Mouse (Mus musculus) CH12.LX (cell line): ENCODE data around the gene Cpne5. TPM values are rescaled to one million over a fixed set of nuclear protein-coding genes. Genes with fewer than 3 reads are reported as not detected.

Experiments
- DNase-seq: peaks from one replicate; pipeline ENCODE4 v3.0.0-alpha.2; 2013; ENCODE audit errors: extremely low read depth
- H3K27ac ChIP-seq: 2 replicates; pipeline ENCODE4 v1.5.1; 2012; ENCODE audit warnings: low read depth, mild to moderate bottlenecking, control low read depth, moderate library complexity; ENCODE audit not compliant: insufficient read depth
- H3K27me3 ChIP-seq: replicated peaks from 2 replicates; pipeline ENCODE3; 2012; ENCODE audit warnings: inconsistent platforms
- H3K36me3 ChIP-seq, 2 experiments: replicated peaks in 1 of 2; 2 replicates each; pipeline versions ENCODE3 to v1.6.1; 2012; ENCODE audit warnings: inconsistent platforms in 1 of 2, low read length in 1 of 2, mild to moderate bottlenecking in 1 of 2, mixed read lengths in 1 of 2, moderate library complexity in 1 of 2; ENCODE audit not compliant: control insufficient read depth in 1 of 2, insufficient read depth in 1 of 2
- H3K4me1 ChIP-seq, 2 experiments: 2 replicates each; pipeline ENCODE4 v1.6.1; 2012; ENCODE audit warnings: inconsistent platforms in 1 of 2, moderate library complexity in 1 of 2; ENCODE audit not compliant: insufficient read depth in 2 of 2, control insufficient read depth in 1 of 2
- H3K4me2 ChIP-seq: 2 replicates; pipeline ENCODE4 v1.6.1; 2012; ENCODE audit warnings: low read depth, mild to moderate bottlenecking, control low read depth; ENCODE audit not compliant: poor library complexity, insufficient read depth, severe bottlenecking
- H3K4me3 ChIP-seq, 3 experiments: fragments of 150-350 bp in 1 of 3; sonication (generic) in 1 of 3; replicated peaks in 1 of 3; 2 replicates each; pipeline versions ENCODE3 to v1.5.1; 2011 to 2012; ENCODE audit warnings: low read depth in 2 of 3, low read length in 2 of 3, mild to moderate bottlenecking in 2 of 3, moderate library complexity in 2 of 3, control low read depth in 1 of 3, improper control_type of control experiment in 1 of 3, inconsistent platforms in 1 of 3, mixed read lengths in 1 of 3; ENCODE audit not compliant: poor library complexity in 1 of 3
- H3K79me2 ChIP-seq: replicated peaks from 2 replicates; pipeline ENCODE4 v1.6.1; 2012; ENCODE audit warnings: mild to moderate bottlenecking, moderate library complexity; ENCODE audit not compliant: control insufficient read depth, poor library complexity, insufficient read depth, severe bottlenecking; ENCODE audit errors: extremely low read depth
- H3K9ac ChIP-seq: 2 replicates; pipeline ENCODE4 v1.6.1; 2012; ENCODE audit warnings: low read depth, mild to moderate bottlenecking, control low read depth, moderate library complexity; ENCODE audit not compliant: insufficient read depth
- H3K9me3 ChIP-seq: replicated peaks from 2 replicates; pipeline ENCODE3; 2012; ENCODE audit warnings: low read length, inconsistent platforms, mixed read lengths
- CHD1 ChIP-seq: IDR thresholded peaks from 2 replicates; pipeline ENCODE4 v1.6.1; 2012; ENCODE audit warnings: low read depth, low read length, improper control_type of control experiment, inconsistent platforms
- CHD2 ChIP-seq: IDR thresholded peaks from 2 replicates; pipeline ENCODE4 v1.6.1; 2011; ENCODE audit warnings: low read length, improper control_type of control experiment
- CTCF ChIP-seq, 2 experiments: IDR thresholded peaks in 1 of 2; conservative IDR thresholded peaks in 1 of 2; 2 replicates each; pipeline ENCODE4 v1.5.1; 2011 to 2012; ENCODE audit warnings: low read depth in 2 of 2, low read length in 2 of 2, improper control_type of control experiment in 1 of 2, inconsistent platforms in 1 of 2, mild to moderate bottlenecking in 1 of 2, moderate library complexity in 1 of 2
- ELF1 ChIP-seq: IDR thresholded peaks from 2 replicates; pipeline ENCODE4 v1.6.1; 2014; ENCODE audit warnings: low read depth, mild to moderate bottlenecking, inconsistent platforms, low read length, improper control_type of control experiment
- EP300 ChIP-seq: IDR thresholded peaks from 2 replicates; pipeline ENCODE4 v1.6.1; 2011; ENCODE audit warnings: low read length, improper control_type of control experiment
- ETS1 ChIP-seq: conservative IDR thresholded peaks from 2 replicates; pipeline ENCODE4 v1.6.1; 2012; ENCODE audit warnings: low read depth, mild to moderate bottlenecking, inconsistent platforms, low read length, improper control_type of control experiment, moderate library complexity
- HCFC1 ChIP-seq: IDR thresholded peaks from 2 replicates; pipeline ENCODE4 v1.6.1; 2012; ENCODE audit warnings: low read depth, mild to moderate bottlenecking, inconsistent platforms, low read length, improper control_type of control experiment
- IRF4 ChIP-seq: IDR thresholded peaks from 2 replicates; pipeline ENCODE4 v1.6.1; 2014; ENCODE audit warnings: low read depth, mild to moderate bottlenecking, inconsistent platforms, low read length, improper control_type of control experiment
- JUN ChIP-seq: IDR thresholded peaks from 2 replicates; pipeline ENCODE4 v1.6.1; 2011; ENCODE audit warnings: low read depth, mild to moderate bottlenecking, low read length, improper control_type of control experiment, moderate library complexity; ENCODE audit not compliant: insufficient read depth
- JUND ChIP-seq: conservative IDR thresholded peaks from 2 replicates; pipeline ENCODE4 v1.6.1; 2011; ENCODE audit warnings: low read depth, low read length, improper control_type of control experiment
- KAT2A ChIP-seq: IDR thresholded peaks from 2 replicates; pipeline ENCODE4 v1.6.1; 2012; ENCODE audit warnings: low read length, improper control_type of control experiment, inconsistent platforms; ENCODE audit not compliant: insufficient replicate concordance
- MAX ChIP-seq: IDR thresholded peaks from 2 replicates; pipeline ENCODE4 v1.6.1; 2011; ENCODE audit warnings: low read length, improper control_type of control experiment
- MEF2A ChIP-seq: IDR thresholded peaks from 2 replicates; pipeline ENCODE4 v1.6.1; 2014; ENCODE audit warnings: low read depth, mild to moderate bottlenecking, inconsistent platforms, low read length, improper control_type of control experiment, borderline replicate concordance
- NELFE ChIP-seq: IDR thresholded peaks from 2 replicates; pipeline ENCODE4 v1.6.1; 2011; ENCODE audit warnings: low read depth, low read length, improper control_type of control experiment
- PAX5 ChIP-seq: IDR thresholded peaks from 2 replicates; pipeline ENCODE4 v1.6.1; 2012; ENCODE audit warnings: low read length, inconsistent platforms, mixed read lengths
- POLR2AphosphoS2 ChIP-seq: IDR thresholded peaks from 2 replicates; pipeline ENCODE4 v1.6.1; 2011; ENCODE audit warnings: low read depth, low read length, improper control_type of control experiment
- RAD21 ChIP-seq: IDR thresholded peaks from 2 replicates; pipeline ENCODE4 v1.6.1; 2011; ENCODE audit warnings: low read depth, mild to moderate bottlenecking, low read length, improper control_type of control experiment, moderate library complexity
- RCOR1 ChIP-seq: conservative IDR thresholded peaks from 2 replicates; pipeline ENCODE4 v1.6.1; 2012; ENCODE audit warnings: low read depth, mild to moderate bottlenecking, inconsistent platforms, low read length, improper control_type of control experiment
- SMC3 ChIP-seq: IDR thresholded peaks from 2 replicates; pipeline ENCODE4 v1.6.1; 2011; ENCODE audit warnings: low read depth, low read length, improper control_type of control experiment
- TBP ChIP-seq: conservative IDR thresholded peaks from 2 replicates; pipeline ENCODE4 v1.6.1; 2011; ENCODE audit warnings: low read depth, low read length, improper control_type of control experiment
- UBTF ChIP-seq: IDR thresholded peaks from 2 replicates; pipeline ENCODE4 v1.6.1; 2012; ENCODE audit warnings: low read depth, mild to moderate bottlenecking, inconsistent platforms, low read length, improper control_type of control experiment, moderate library complexity
- USF1 ChIP-seq: IDR thresholded peaks from 2 replicates; pipeline ENCODE4 v1.6.1; 2014; ENCODE audit warnings: low read depth, mild to moderate bottlenecking, inconsistent platforms, low read length, improper control_type of control experiment
- ZC3H11A ChIP-seq: IDR thresholded peaks from 2 replicates; pipeline ENCODE4 v1.6.1; 2012; ENCODE audit warnings: low read depth, mild to moderate bottlenecking, inconsistent platforms, low read length, improper control_type of control experiment
- ZKSCAN1 ChIP-seq: IDR thresholded peaks from 2 replicates; pipeline ENCODE4 v1.6.1; 2012; ENCODE audit warnings: low read depth, inconsistent platforms, low read length, improper control_type of control experiment, borderline replicate concordance
- ZMIZ1 ChIP-seq: IDR thresholded peaks from 2 replicates; pipeline ENCODE4 v1.6.1; 2012; ENCODE audit warnings: low read depth, mild to moderate bottlenecking, inconsistent platforms, low read length, improper control_type of control experiment
- ZNF384 ChIP-seq: IDR thresholded peaks from 2 replicates; pipeline ENCODE4 v1.6.1; 2012; ENCODE audit warnings: low read depth, low read length, improper control_type of control experiment, inconsistent platforms
- dilution Hi-C: fragments of 300-500 bp; cut with MboI; formaldehyde crosslinking; loops from 2 replicates; pipeline ENCODE4 v1.14.3; 2020; ENCODE audit warnings: low sequenced_read_pairs; ENCODE audit not compliant: extremely low pct_unique_long_range_greater_than_20kb, extremely low pct_ligation_motif_present
- in situ Hi-C: fragments of 300-500 bp; cut with MboI; formaldehyde crosslinking; loops from 3 replicates; pipeline ENCODE4 v1.14.3; 2019; ENCODE audit warnings: low sequenced_read_pairs, low pct_ligation_motif_present, low pct_unique_long_range_greater_than_20kb, mixed read lengths
- polyA plus RNA-seq: library from polyadenylated mRNA; unstranded; fragments of >175 nt; gene quantifications from 2 replicates; pipeline ENCODE4 v1.2.1, GENCODE M21; 2012; ENCODE audit warnings: low read depth; ENCODE audit not compliant: insufficient read length
- total RNA-seq, 2 experiments: library from RNA; depleted of rRNA; stranded (reverse); fragments of 300-350 nt in 1 of 2; fragments of >200 nt in 1 of 2; gene quantifications; 2 replicates each; pipeline ENCODE4 v1.2.3; 2012 to 2014

Gene Cpne5
- total and polyA plus RNA-seq, 3 experiments: 0.68 to 1.9 (median 1.3) TPM

GRCm38 (mm10) chr17:29231109-29231508, 6.9 kb downstream of the Cpne5 start:
- Histone ChIP-seq H3K79me2 (no peaks in the 10 kb centered on the region), H3K9me3 (no peaks in the 10 kb centered on the region), H3K36me3 (no peaks in the 10 kb centered on the region), H3K27ac (no peak overlapping the region), H3K27me3 (peaks cover 15% of the 10 kb centered on the region), H3K4me1 (peaks cover 0 to 3% of the 10 kb centered on the region in 2 experiments; a peak in 1 of 4 replicates), H3K4me2 (no peak overlapping the region), H3K4me3 (no peak overlapping the region), H3K9ac (no peak overlapping the region)
- in situ Hi-C loops (no loop called here), dilution Hi-C loops (no loop called here)
- no peak for TF ChIP-seq EP300
- no peak for TF ChIP-seq IRF4
- no peak for TF ChIP-seq ZKSCAN1
- TF ChIP-seq TBP: no peak
- TF ChIP-seq ZMIZ1: no peak
- no peak for TF ChIP-seq JUND
- no peak for TF ChIP-seq PAX5
- TF ChIP-seq CHD2: no peak
- TF ChIP-seq ZNF384: no peak
- TF ChIP-seq SMC3: no peak
- TF ChIP-seq NELFE: no peak
- TF ChIP-seq KAT2A: no peak
- TF ChIP-seq ETS1: no peak
- TF ChIP-seq RCOR1: no peak
- TF ChIP-seq CHD1: no peak
- TF ChIP-seq ZC3H11A: no peak
- DNase-seq: no peak

GRCm38 (mm10) chr17:29220631-29221030, 17.3 kb downstream of the Cpne5 start:
- no peak overlapping the region for H3K9ac ChIP-seq
- peaks cover 7% of the 10 kb centered on the region for H3K27me3 ChIP-seq
- H3K79me2 ChIP-seq: no peaks in the 10 kb centered on the region
- H3K4me3 ChIP-seq: no peak overlapping the region
- no peak overlapping the region for H3K4me2 ChIP-seq
- in situ Hi-C loops (no loop called here), dilution Hi-C loops (no loop called here)
- TF ChIP-seq NELFE (no peak), HCFC1 (no peak), CTCF (conservative IDR thresholded peaks at IDR 0.05 in 1 of 2, IDR thresholded peaks at IDR 0.05 in 1 of 2; ENCODE audit: low read depth in 2 of 2, low read length in 2 of 2) (no peak), JUN (no peak), ELF1 (no peak), MEF2A (no peak), RAD21 (no peak), ZKSCAN1 (no peak), EP300 (no peak), MAX (no peak), USF1 (no peak), UBTF (no peak), PAX5 (no peak), POLR2AphosphoS2 (no peak), ZC3H11A (no peak)
- no peak for DNase-seq
- no peak overlapping the region for H3K27ac ChIP-seq
- H3K36me3 ChIP-seq: no peaks in the 10 kb centered on the region
- peaks cover 3 to 21% of the 10 kb centered on the region in 2 experiments; a peak in 2 of 4 replicates for H3K4me1 ChIP-seq
- no peaks in the 10 kb centered on the region for H3K9me3 ChIP-seq
